Mouse (Mus musculus) megakaryocyte, embryonic 14.5 days (primary cell): Measurements from ENCODE around the gene Pds5a. TPM values are rescaled to one million over a fixed set of nuclear protein-coding genes. Genes with fewer than 3 reads are reported as not detected.

Experiments used
- H3K27me3 ChIP-seq: replicated peaks from 2 replicates; pipeline ENCODE3; 2012; ENCODE audit warnings: inconsistent platforms
- H3K36me3 ChIP-seq: replicated peaks from 2 replicates; pipeline ENCODE3; 2012; ENCODE audit warnings: low read length, inconsistent platforms, mixed read lengths
- H3K4me1 ChIP-seq: 2 replicates; pipeline ENCODE4 v1.6.1; 2012; ENCODE audit warnings: inconsistent platforms
- H3K4me3 ChIP-seq: replicated peaks from 2 replicates; pipeline ENCODE3; 2012; ENCODE audit warnings: moderate library complexity, mild to moderate bottlenecking, inconsistent platforms
- H3K9me3 ChIP-seq: 2 replicates; pipeline ENCODE4 v1.6.1; 2012; ENCODE audit warnings: inconsistent platforms
- FLI1 ChIP-seq: IDR thresholded peaks from 2 replicates; pipeline ENCODE4 v1.6.1; 2012; ENCODE audit warnings: low read length, inconsistent platforms, mixed read lengths
- GATA1 ChIP-seq: IDR thresholded peaks from 3 replicates; pipeline ENCODE4 v1.6.1; 2012; ENCODE audit warnings: mixed read lengths, low read length, inconsistent platforms, borderline replicate concordance
- polyA plus RNA-seq: library from polyadenylated mRNA; stranded (reverse); fragments of >175 nt; gene quantifications from 2 replicates; pipeline ENCODE4 v1.2.3, GENCODE M21; 2012; ENCODE audit warnings: low replicate concordance; ENCODE audit not compliant: insufficient read depth

Gene Pds5a
- polyA plus RNA-seq, 1 experiment, result 1.8 TPM

DNA sequence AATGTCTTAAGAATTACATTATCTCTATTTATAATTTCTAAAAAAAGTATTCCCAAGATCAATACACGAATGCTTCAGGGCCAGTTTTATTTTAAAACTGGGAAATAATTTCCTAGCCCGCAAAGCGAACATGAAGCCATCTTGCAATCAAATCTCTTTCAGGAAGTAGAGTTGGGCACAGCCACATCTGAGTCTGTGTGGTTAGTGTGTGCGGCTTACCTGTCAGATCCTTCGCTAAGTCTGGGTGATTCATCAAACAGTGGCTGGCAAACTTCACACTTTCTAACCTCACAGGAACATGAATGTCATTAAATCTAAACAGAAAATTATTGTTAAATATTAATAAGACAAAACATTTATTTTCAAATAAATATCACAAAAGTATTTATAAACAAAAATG is 44.3 kb downstream of the Pds5a start:
- peaks cover 94% of the 10 kb centered on the region for H3K36me3 ChIP-seq
- no peak for TF ChIP-seq GATA1
- TF ChIP-seq FLI1, result no peak

DNA sequence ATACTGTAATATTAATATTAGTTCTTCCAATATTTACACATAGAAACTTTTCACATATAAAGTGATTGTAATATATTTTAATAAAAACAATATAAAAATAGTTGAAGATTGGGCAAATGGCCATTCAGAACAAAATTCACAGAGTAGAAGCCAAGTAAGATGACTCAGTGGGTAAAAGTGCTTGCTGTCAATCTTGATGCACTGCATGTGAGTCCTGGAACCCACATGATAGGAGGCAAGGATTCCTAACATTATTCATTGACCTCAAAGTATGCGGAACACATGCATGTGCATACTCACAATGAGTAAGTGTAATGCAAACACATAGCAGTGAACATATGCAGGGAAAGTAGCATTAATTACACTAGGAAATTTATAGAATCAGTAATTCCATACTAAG is 59.2 kb downstream of the Pds5a start:
- no peak overlapping the region for H3K4me3 ChIP-seq
- TF ChIP-seq GATA1 (no peak), FLI1 (no peak)
- no peaks in the 10 kb centered on the region for H3K9me3 ChIP-seq
- H3K4me1 ChIP-seq, result peaks cover 4% of the 10 kb centered on the region; the same call in 1 of the 2 replicates
- peaks cover 97% of the 10 kb centered on the region for H3K36me3 ChIP-seq
- no peaks in the 10 kb centered on the region for H3K27me3 ChIP-seq

More for the DNA sequence above, 44.3 kb downstream of the Pds5a start:
- Histone ChIP-seq H3K9me3 (no peaks in the 10 kb centered on the region), H3K4me1 (no peaks in the 10 kb centered on the region), H3K4me3 (no peak overlapping the region), H3K27me3 (no peaks in the 10 kb centered on the region)

DNA sequence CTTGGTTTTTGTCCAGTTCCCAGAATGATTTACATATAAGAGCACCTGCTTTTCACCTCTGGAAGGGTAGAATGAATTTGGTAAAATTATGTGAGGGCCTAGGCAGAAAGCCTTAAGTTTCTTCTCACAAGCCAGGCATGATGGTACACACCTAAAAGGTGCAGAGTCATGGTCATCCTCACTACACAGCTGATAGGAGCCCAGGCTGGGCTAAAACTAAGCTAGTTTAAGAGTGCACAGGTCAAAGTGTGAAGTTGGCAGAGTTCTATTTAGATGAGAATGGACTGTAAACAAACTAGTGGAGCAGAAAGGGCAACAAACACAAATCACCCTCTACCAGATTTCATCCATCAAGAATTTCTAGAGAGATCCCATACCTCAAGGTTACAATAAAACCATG is 73.7 kb downstream of the Pds5a start:
- TF ChIP-seq GATA1, result no peak
- TF ChIP-seq FLI1, result no peak
- H3K36me3 ChIP-seq, result peaks cover 84% of the 10 kb centered on the region

DNA sequence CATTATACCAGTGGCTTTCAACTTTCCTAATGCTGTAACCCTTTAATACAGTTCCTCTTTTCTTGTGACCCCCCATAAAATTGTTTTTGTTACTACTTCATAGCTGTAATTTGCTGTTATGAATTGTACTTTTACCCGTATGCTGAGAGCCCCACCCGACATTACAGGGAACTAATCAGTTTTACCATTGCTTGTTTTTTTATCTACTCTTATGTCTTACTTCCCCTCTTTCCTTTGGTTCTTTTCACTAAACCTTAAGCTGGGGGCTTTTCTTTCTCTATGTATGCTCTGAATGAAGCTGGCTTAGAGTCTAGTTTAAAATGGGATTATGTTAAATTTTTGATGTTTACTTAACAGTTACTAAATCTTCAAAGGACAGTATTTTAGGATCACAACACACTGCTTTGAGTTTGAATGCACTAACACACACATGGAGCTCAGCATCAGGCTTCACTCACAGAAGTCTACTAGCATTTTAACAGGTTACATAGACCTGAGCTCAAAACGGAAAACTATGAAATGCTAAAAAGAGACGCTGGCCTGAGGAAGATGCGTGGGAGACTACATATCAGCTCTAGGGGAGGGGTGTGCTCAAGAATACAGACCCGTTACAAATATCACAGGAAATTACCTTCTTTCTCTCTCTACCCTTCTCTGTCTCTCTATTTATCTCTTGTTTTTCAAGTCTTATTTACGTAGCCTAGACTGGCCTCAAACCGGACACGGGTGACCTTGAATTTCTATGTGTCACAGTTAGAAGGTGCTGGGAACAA is 84.7 kb downstream of the Pds5a start:
- no peak for TF ChIP-seq GATA1
- no peak for TF ChIP-seq FLI1
- Histone ChIP-seq H3K4me3 (no peak overlapping the region), H3K27me3 (no peaks in the 10 kb centered on the region), H3K36me3 (peaks cover 86% of the 10 kb centered on the region), H3K9me3 (no peaks in the 10 kb centered on the region), H3K4me1 (peaks cover 36% of the 10 kb centered on the region)

More for the DNA sequence above, 73.7 kb downstream of the Pds5a start:
- Histone ChIP-seq H3K4me1 (peaks cover 22% of the 10 kb centered on the region), H3K27me3 (no peaks in the 10 kb centered on the region), H3K4me3 (no peak overlapping the region), H3K9me3 (no peaks in the 10 kb centered on the region)

DNA sequence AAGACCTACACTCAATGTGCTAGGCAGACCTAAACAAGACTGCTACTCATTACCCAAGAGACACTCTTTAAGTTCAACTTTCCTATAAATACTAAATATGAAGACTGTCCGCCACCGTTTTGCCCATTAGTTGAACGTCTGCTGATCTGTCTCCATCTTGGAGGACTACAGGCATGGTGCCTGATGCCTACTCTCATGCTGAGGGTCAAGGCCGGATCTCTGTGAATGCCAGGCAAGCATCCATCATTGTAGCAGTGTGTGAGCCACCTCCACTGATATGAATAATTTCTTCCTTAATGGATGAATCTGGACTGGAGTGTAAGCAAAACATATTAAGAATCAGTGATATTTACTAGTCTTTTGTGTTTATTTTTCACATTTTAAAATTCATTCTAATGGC is 87.5 kb downstream of the Pds5a start:
- Histone ChIP-seq H3K36me3 (peaks cover 79% of the 10 kb centered on the region), H3K9me3 (no peaks in the 10 kb centered on the region), H3K27me3 (no peaks in the 10 kb centered on the region), H3K4me3 (no peak overlapping the region), H3K4me1 (peaks cover 26% of the 10 kb centered on the region)
- TF ChIP-seq FLI1 (no peak), GATA1 (no peak)

DNA sequence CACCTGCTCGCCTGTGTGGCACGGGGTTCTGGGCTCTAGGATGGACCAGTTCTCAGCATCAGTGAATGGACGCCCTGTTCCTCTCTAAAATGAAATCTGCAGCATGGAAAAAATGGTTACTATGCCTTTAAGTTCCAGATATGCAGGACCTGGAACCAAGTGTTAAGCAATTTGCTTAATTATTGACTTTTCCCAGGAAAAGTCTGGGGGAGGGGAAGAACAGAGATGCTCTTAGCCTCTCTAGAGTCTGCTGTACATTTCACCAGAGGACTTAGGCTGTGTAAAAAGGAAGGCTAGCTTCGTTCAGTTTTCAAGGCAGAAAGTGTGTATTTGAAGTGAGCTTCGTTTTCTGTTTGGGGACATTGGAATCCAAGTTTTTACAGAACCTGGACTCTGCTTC is 88.3 kb downstream of the Pds5a start:
- H3K9me3 ChIP-seq, result no peaks in the 10 kb centered on the region
- H3K4me3 ChIP-seq, result no peak overlapping the region
- TF ChIP-seq GATA1, result no peak
- H3K4me1 ChIP-seq, result peaks cover 21% of the 10 kb centered on the region
- peaks cover 79% of the 10 kb centered on the region for H3K36me3 ChIP-seq
- H3K27me3 ChIP-seq, result no peaks in the 10 kb centered on the region

DNA sequence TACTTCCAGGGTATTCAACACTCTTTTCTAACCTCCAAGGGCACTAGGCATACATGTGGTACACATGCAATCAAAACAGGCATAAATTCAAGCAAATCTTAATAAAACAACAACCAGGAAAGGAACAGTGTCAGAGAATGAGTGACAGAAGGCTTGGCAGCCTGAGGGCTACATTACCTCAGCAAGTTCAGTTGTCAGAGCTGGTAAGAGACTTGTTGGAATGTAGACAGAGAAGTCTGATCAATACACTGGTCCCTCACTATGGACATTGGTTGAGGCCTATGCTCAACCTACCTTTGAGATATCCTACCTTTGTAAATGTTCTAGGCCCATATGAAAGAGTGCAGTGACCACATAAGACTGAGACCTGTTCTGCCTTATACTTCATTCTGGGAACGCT is 91.3 kb downstream of the Pds5a start:
- Histone ChIP-seq H3K4me3 (no peak overlapping the region), H3K36me3 (peaks cover 61% of the 10 kb centered on the region), H3K9me3 (no peaks in the 10 kb centered on the region), H3K27me3 (no peaks in the 10 kb centered on the region), H3K4me1 (peaks cover 5% of the 10 kb centered on the region; the same call in 1 of the 2 replicates)
- no peak for TF ChIP-seq GATA1
- TF ChIP-seq FLI1, result no peak

DNA sequence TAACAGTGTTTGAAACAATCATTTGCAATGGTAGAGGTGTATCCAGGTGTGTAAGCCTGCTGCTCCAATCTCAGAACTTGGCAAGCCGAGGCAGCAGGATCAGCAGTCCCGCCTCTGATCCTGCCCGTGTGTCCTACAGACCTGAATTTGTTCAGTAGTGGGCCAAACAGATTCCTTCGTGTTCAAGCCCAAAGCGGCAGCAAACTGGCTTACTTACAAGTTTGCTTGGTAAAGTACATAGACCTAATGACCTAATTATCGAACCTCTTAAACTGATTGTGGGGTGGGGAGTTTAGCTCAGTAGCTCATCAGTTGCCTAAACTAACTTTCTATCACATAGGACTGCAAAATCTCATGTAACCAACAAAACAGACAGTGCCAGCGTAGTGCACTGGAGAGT is 98.4 kb downstream of the Pds5a start:
- TF ChIP-seq GATA1, result no peak
- no peak for TF ChIP-seq FLI1
- Histone ChIP-seq H3K27me3 (no peaks in the 10 kb centered on the region), H3K4me1 (peaks cover 7% of the 10 kb centered on the region), H3K9me3 (no peaks in the 10 kb centered on the region), H3K36me3 (peaks cover 72% of the 10 kb centered on the region), H3K4me3 (no peak overlapping the region)

DNA sequence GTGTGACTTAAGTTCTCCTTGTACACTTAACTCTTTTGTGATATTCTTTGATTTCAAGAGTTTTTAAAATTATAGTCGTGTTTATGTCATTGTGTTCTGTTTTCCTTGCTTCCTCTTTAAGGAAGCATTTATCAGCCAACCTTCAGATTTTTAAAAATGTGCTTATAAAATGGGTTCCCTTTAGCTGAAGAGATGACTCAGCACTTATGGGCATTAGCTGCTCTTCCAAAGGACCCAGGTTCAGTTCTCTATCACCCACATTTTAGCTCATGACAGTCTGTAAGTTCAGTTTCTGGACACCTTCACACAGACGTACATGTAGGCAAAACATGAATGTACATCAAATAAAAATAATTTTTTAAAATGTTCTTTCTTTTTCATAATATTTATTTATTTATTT is 105.7 kb downstream of the Pds5a start:
- TF ChIP-seq GATA1 (no peak), FLI1 (no peak)
- Histone ChIP-seq H3K9me3 (no peaks in the 10 kb centered on the region), H3K36me3 (peaks cover 86% of the 10 kb centered on the region), H3K4me3 (no peak overlapping the region), H3K4me1 (peaks cover 16% of the 10 kb centered on the region; the same call in 1 of the 2 replicates), H3K27me3 (no peaks in the 10 kb centered on the region)

DNA sequence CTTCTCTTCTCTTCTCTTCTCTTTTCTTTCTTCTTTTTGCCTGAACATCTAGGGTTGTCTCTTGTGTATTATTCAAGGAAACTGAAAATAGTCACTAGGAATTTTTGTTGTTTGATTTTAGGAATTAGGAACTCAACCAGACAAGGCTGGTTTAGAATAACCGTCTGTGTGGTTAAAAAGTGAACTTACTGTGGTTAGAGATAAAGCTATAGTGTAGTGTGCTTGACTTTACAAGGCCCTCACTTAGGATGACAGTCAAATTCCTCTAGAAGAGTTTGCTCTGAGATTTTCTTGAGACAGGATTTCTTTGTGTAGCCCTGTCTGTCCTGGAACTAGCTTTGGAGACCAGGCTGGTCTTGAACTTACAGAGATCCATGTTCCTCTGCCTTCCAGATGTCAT is 107.9 kb downstream of the Pds5a start:
- Histone ChIP-seq H3K27me3 (no peaks in the 10 kb centered on the region), H3K4me1 (peaks cover 16% of the 10 kb centered on the region; the same call in 1 of the 2 replicates), H3K9me3 (no peaks in the 10 kb centered on the region), H3K4me3 (no peak overlapping the region), H3K36me3 (peaks cover 80% of the 10 kb centered on the region)
- TF ChIP-seq FLI1 (no peak), GATA1 (no peak)
